Mouse (Mus musculus) forebrain, embryonic 10.5 days (tissue): ENCODE measurements around the gene Smyd3. TPM values are rescaled to one million over a fixed set of nuclear protein-coding genes. Genes with fewer than 3 reads are reported as not detected.
A peak's percentile ranks its signal among the peaks of the same experiment; 100 is the strongest.

Source experiments
- DNase-seq: peaks from one replicate; pipeline ENCODE4 v3.0.0-alpha.2; 2017; ENCODE audit warnings: low spot score; ENCODE audit errors: extremely low spot score
- H3K27ac ChIP-seq: fragments of 300-500 bp; sonication (generic); 2 replicates; pipeline ENCODE4 v1.5.1; 2016; ENCODE audit warnings: mild to moderate bottlenecking
- H3K27me3 ChIP-seq: fragments of 300-500 bp; sonication (generic); 2 replicates; pipeline ENCODE4 v1.6.1; 2016; ENCODE audit warnings: mild to moderate bottlenecking; ENCODE audit not compliant: poor library complexity, severe bottlenecking
- H3K36me3 ChIP-seq: fragments of 300-500 bp; sonication (generic); replicated peaks from 2 replicates; pipeline ENCODE4 v1.6.1; 2016; ENCODE audit warnings: mild to moderate bottlenecking, moderate library complexity
- H3K4me1 ChIP-seq: fragments of 300-500 bp; sonication (generic); 2 replicates; pipeline ENCODE4 v1.6.1; 2016
- H3K4me3 ChIP-seq: fragments of 300-500 bp; sonication (generic); 2 replicates; pipeline ENCODE4 v1.5.1; 2016; ENCODE audit warnings: mild to moderate bottlenecking, moderate library complexity
- H3K9me3 ChIP-seq: fragments of 300-500 bp; sonication (generic); 2 replicates; pipeline ENCODE4 v1.6.1; 2016; ENCODE audit warnings: mild to moderate bottlenecking, moderate library complexity
- WGBS: fragments of 180-500 bp; shearing (Covaris S2); methylation state at CpG from one replicate; pipeline ENCODE4 v1.1.7; 2016; 5-methylcytosine and 5-hydroxymethylcytosine counted together
- polyA plus RNA-seq: library from polyadenylated mRNA; unstranded; fragments of >200 nt; fragmentation: Nextera tagmentation; extraction: Ambion mirVana; gene quantifications from 2 replicates; pipeline ENCODE4 v1.2.1, GENCODE M21; 2016

Gene Smyd3
- polyA plus RNA-seq, 1 experiment from 2014 or later, result 18.0 TPM

GRCm38 (mm10) chr1:179240663-179241279 lies 277.1 kb downstream of the Smyd3 start:
- WGBS, result 93% methylated on average over 6 of the region's 6 CpGs
- H3K36me3 ChIP-seq, result no peaks in the 10 kb centered on the region
- no peak overlapping the region for H3K27ac ChIP-seq
- no peak overlapping the region for H3K4me3 ChIP-seq
- no peaks in the 10 kb centered on the region for H3K27me3 ChIP-seq
- DNase-seq, result no peak
- H3K4me1 ChIP-seq, result peaks cover 6% of the 10 kb centered on the region; the same call in 1 of the 2 replicates
- H3K9me3 ChIP-seq, result no peaks in the 10 kb centered on the region

DNA sequence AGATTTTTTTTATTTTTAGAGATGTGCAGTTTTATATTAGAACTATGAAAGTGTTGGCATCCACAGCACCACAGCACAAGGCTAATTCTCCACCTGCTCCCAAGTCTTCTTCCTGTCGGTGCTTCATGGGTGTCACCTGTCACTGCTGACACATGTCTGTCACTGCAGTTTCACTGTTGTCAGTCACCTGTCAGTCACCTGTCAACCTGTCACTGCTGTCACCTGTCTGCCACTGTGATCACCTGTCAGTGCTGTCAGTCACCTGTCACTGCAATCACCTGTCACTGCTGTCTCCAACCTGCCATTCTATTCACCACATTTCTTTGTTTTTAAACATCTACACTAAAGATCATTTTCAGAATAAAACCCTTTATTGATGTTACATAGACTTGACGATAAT lies 279.2 kb downstream of the Smyd3 start:
- H3K4me3 ChIP-seq, result no peak overlapping the region
- H3K36me3 ChIP-seq, result no peaks in the 10 kb centered on the region
- H3K27ac ChIP-seq, result no peak overlapping the region
- DNase-seq, result no peak
- no peaks in the 10 kb centered on the region for H3K27me3 ChIP-seq
- H3K9me3 ChIP-seq, result no peaks in the 10 kb centered on the region
- H3K4me1 ChIP-seq, result peaks cover 3% of the 10 kb centered on the region; the same call in 1 of the 2 replicates
- WGBS, result 87% methylated on average over 2 of the region's 2 CpGs

- Histone ChIP-seq H3K27ac (no peak overlapping the region), H3K36me3 (no peaks in the 10 kb centered on the region), H3K4me3 (no peak overlapping the region), H3K9me3 (no peaks in the 10 kb centered on the region), H3K4me1 (no peaks in the 10 kb centered on the region), H3K27me3 (no peaks in the 10 kb centered on the region)
- WGBS, result 35% methylated on average over 7 of the region's 7 CpGs
- DNase-seq, result no peak
Observed at GRCm38 (mm10) chr1:179237989-179238388, 279.9 kb downstream of the Smyd3 start.

- Histone ChIP-seq H3K27me3 (no peaks in the 10 kb centered on the region), H3K4me3 (no peak overlapping the region), H3K4me1 (peaks cover 8% of the 10 kb centered on the region), H3K36me3 (no peaks in the 10 kb centered on the region), H3K27ac (no peak overlapping the region), H3K9me3 (no peaks in the 10 kb centered on the region)
- WGBS, result 89% methylated on average over 8 of the region's 8 CpGs
- DNase-seq, result no peak
Observed at GRCm38 (mm10) chr1:179236217-179236840, 281.5 kb downstream of the Smyd3 start.

DNA sequence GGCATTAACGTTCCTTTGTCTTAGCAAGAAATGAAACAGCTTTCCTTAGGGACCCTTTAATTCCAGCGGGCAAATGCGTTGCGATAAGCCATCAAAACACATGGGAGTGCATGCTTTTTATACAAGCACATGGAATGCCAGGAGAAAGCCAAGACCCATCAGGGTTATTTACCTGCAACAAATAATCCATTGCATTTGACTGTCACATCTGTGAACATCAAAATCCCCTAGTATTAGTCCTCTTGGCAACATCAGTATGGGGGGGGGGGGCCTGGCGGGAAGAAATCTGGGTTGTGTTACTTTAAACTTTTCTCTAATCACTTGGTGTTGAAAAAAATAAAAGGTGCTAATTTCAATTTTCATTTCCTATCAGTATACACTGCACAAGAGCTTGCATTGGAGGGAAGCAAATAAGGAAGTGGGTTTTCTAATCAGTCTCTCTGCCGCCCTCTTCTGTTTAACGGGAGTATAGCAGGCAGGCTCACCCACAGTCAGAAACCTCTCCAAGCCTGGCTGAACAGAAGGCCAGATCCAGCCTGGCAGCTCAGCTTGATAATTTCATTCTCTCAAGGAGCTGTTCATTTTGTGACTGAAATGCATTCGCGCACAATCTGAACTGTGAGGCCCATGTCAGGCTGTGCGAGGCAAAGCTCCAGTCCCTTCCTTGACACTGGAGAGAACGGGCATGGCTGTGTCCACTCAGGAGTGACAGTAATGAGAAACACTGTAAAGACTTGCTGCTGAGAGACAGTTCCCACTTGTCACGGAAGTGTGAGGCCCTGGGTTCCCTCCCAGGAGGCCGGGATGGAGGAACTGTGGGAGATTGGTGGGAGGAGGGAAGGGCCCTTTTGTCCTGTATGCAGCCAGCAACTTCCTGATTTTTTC lies 285.8 kb downstream of the Smyd3 start:
- Histone ChIP-seq H3K36me3 (no peaks in the 10 kb centered on the region), H3K9me3 (no peaks in the 10 kb centered on the region), H3K4me3 (no peak overlapping the region), H3K27ac (peak overlapping the region; percentile 58; the same call in 1 of the 2 replicates), H3K4me1 (peaks cover 23% of the 10 kb centered on the region), H3K27me3 (no peaks in the 10 kb centered on the region)
- WGBS, result 47% methylated on average over 13 of the region's 13 CpGs
- DNase-seq, result peak; percentile 77

DNA sequence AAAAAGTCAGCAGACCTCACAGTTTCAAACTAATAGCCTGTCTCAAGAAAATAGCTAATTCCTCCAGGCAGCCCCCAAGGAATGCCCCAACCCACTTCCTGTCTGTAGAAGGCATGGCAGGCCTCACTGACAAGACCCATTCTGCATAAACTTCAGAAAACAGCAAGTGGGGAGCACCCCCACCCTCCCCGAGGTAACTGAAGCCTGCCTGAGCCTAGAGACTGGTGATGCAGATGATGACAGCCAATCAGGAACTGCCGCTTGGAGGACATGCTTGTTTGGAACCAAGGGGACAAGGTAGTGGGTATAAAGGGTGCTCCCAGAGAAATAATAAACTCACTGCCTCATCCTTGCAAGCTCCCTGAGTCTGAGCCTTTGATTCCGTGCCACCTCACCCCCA lies 288.3 kb downstream of the Smyd3 start:
- no peak for DNase-seq
- whole genome bisulfite sequencing, result 76% methylated on average over 3 of the region's 3 CpGs
- Histone ChIP-seq H3K4me3 (no peak overlapping the region), H3K9me3 (no peaks in the 10 kb centered on the region), H3K27ac (no peak overlapping the region), H3K4me1 (peaks cover 23% of the 10 kb centered on the region), H3K27me3 (no peaks in the 10 kb centered on the region), H3K36me3 (no peaks in the 10 kb centered on the region)

GRCm38 (mm10) chr1:179220290-179220689 lies 297.6 kb downstream of the Smyd3 start:
- H3K27ac ChIP-seq, result no peak overlapping the region
- DNase-seq, result no peak

GRCm38 (mm10) chr1:179218061-179218460 lies 299.8 kb downstream of the Smyd3 start:
- Histone ChIP-seq H3K4me3 (no peak overlapping the region), H3K27ac (no peak overlapping the region), H3K4me1 (peaks cover 39% of the 10 kb centered on the region), H3K36me3 (no peaks in the 10 kb centered on the region), H3K9me3 (no peaks in the 10 kb centered on the region), H3K27me3 (no peaks in the 10 kb centered on the region)
- no peak for DNase-seq
- WGBS, result 61% methylated on average over 5 of the region's 5 CpGs

More at GRCm38 (mm10) chr1:179220290-179220689, 297.6 kb downstream of the Smyd3 start:
- Histone ChIP-seq H3K4me3 (no peak overlapping the region), H3K27me3 (no peaks in the 10 kb centered on the region), H3K36me3 (no peaks in the 10 kb centered on the region), H3K9me3 (no peaks in the 10 kb centered on the region), H3K4me1 (peaks cover 46% of the 10 kb centered on the region)
- WGBS, result 61% methylated on average over 1 of the region's 1 CpGs

DNA sequence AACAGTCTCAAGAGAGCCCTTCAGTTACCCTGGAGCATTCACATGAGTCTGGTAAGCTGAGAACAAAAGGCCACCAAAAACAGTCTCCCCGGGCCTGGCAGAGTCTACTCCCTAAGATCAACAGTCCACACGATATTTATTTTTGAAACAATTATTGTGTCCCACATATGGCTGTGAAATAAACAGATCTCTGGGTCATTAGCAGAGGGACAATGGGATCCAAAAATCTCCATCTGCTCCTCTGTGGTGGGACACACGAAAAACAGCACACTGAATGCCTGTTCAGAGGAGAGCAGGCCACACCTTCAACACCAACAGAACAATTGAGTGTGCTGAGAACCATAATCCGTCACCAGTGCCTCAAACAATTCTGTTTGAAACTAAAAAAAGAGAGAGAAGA lies 300.8 kb downstream of the Smyd3 start:
- Histone ChIP-seq H3K9me3 (no peaks in the 10 kb centered on the region), H3K36me3 (no peaks in the 10 kb centered on the region), H3K4me3 (no peak overlapping the region), H3K27ac (peak overlapping the region; percentile 27; the same call in 1 of the 2 replicates), H3K4me1 (peaks cover 37% of the 10 kb centered on the region), H3K27me3 (no peaks in the 10 kb centered on the region)
- WGBS, result 20% methylated on average over 4 of the region's 4 CpGs
- no peak for DNase-seq

GRCm38 (mm10) chr1:179213381-179213780 lies 304.5 kb downstream of the Smyd3 start:
- WGBS, result 88% methylated on average over 9 of the region's 9 CpGs
- H3K36me3 ChIP-seq, result no peaks in the 10 kb centered on the region
- H3K4me1 ChIP-seq, result peaks cover 35% of the 10 kb centered on the region
- no peak for DNase-seq
- no peak overlapping the region for H3K4me3 ChIP-seq
- H3K27ac ChIP-seq, result no peak overlapping the region
- no peaks in the 10 kb centered on the region for H3K9me3 ChIP-seq
- no peaks in the 10 kb centered on the region for H3K27me3 ChIP-seq

DNA sequence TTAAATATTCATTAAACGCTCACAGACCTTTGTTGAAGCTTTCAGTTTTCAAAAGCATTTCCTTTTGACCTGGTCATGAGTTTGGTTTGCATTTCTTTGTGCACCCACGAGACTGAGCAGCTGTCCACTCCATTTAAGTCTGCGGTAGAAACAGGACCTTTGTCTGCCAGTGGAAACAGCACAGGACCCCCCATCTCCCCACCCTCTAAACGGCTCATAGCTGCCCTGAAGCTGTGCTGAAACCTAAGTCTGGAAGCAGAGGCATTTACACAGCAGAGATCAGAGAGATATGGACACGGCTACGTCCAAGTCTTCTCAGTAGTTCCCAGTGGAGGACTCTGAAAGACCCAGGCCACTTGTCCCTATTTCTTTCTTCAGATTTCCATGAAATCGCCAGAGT lies 305.5 kb downstream of the Smyd3 start:
- Histone ChIP-seq H3K27ac (no peak overlapping the region), H3K36me3 (no peaks in the 10 kb centered on the region), H3K27me3 (no peaks in the 10 kb centered on the region), H3K9me3 (no peaks in the 10 kb centered on the region), H3K4me3 (no peak overlapping the region), H3K4me1 (peaks cover 33% of the 10 kb centered on the region)
- 60% methylated on average over 7 of the region's 7 CpGs for WGBS
- DNase-seq, result no peak

GRCm38 (mm10) chr1:179211313-179211712 lies 306.5 kb downstream of the Smyd3 start:
- Histone ChIP-seq H3K36me3 (no peaks in the 10 kb centered on the region), H3K27ac (no peak overlapping the region), H3K9me3 (no peaks in the 10 kb centered on the region), H3K27me3 (no peaks in the 10 kb centered on the region), H3K4me1 (peaks cover 25% of the 10 kb centered on the region), H3K4me3 (no peak overlapping the region)
- 88% methylated on average over 4 of the region's 4 CpGs for WGBS
- no peak for DNase-seq
